Mouse (Mus musculus) forebrain, embryonic 13.5 days (tissue): ENCODE measurements around the gene Ubap2l. TPM values are rescaled to one million over a fixed set of nuclear protein-coding genes. Genes with fewer than 3 reads are reported as not detected.

Source experiments
- ATAC-seq: fragments of 200-750 bp; cut with Nextera tagmentation; 2 replicates; pipeline ENCODE4 v1.8.0; 2017
- H3K27ac ChIP-seq: fragments of 300-500 bp; sonication (generic); 2 replicates; pipeline ENCODE4 v1.5.1; 2015; ENCODE audit warnings: inconsistent platforms, mild to moderate bottlenecking, moderate library complexity
- H3K27me3 ChIP-seq: fragments of 300-500 bp; sonication (generic); 2 replicates; pipeline ENCODE4 v1.6.1; 2015; ENCODE audit warnings: mild to moderate bottlenecking, inconsistent platforms
- H3K36me3 ChIP-seq: fragments of 300-500 bp; sonication (generic); 2 replicates; pipeline ENCODE4 v1.6.1; 2015; ENCODE audit warnings: mild to moderate bottlenecking, inconsistent platforms; ENCODE audit not compliant: poor library complexity, severe bottlenecking
- H3K4me1 ChIP-seq: fragments of 300-500 bp; sonication (generic); 2 replicates; pipeline ENCODE4 v1.6.1; 2015; ENCODE audit warnings: inconsistent platforms
- H3K4me2 ChIP-seq: fragments of 300-500 bp; sonication (generic); 2 replicates; pipeline ENCODE4 v1.6.1; 2015; ENCODE audit warnings: inconsistent platforms, mild to moderate bottlenecking, moderate library complexity
- H3K4me3 ChIP-seq: fragments of 300-500 bp; sonication (generic); 2 replicates; pipeline ENCODE4 v1.5.1; 2015; ENCODE audit warnings: mild to moderate bottlenecking, inconsistent platforms
- H3K9ac ChIP-seq: fragments of 300-500 bp; sonication (generic); 2 replicates; pipeline ENCODE4 v1.6.1; 2015; ENCODE audit warnings: mild to moderate bottlenecking, inconsistent platforms
- H3K9me3 ChIP-seq: fragments of 300-500 bp; sonication (generic); replicated peaks from 2 replicates; pipeline ENCODE4 v1.6.1; 2016; ENCODE audit warnings: inconsistent platforms
- WGBS: fragments of 180-500 bp; shearing (Covaris S2); methylation state at CpG from one replicate; pipeline ENCODE4 v1.1.7; 2015; 5-methylcytosine and 5-hydroxymethylcytosine counted together
- polyA plus RNA-seq: library from polyadenylated mRNA; unstranded; fragments of >200 nt; fragmentation: Nextera tagmentation; extraction: Ambion mirVana; gene quantifications from 2 replicates; pipeline ENCODE4 v1.2.1, GENCODE M21; 2015

The Ubap2l gene
- polyA plus RNA-seq, 1 experiment from 2014 or later = 169 TPM

GRCm38 (mm10) chr3:90081365-90082240 lies 29.2 kb upstream of the Ubap2l start:
- Histone ChIP-seq H3K4me1 (peaks cover 61% of the 10 kb centered on the region), H3K4me3 (peak overlapping the region; percentile 90), H3K36me3 (peaks cover 6% of the 10 kb centered on the region; the same call in 1 of the 2 replicates), H3K27ac (no peak overlapping the region), H3K9me3 (no peaks in the 10 kb centered on the region), H3K9ac (peak overlapping the region; percentile 51), H3K4me2 (peak overlapping the region; percentile 75), H3K27me3 (no peaks in the 10 kb centered on the region)
- WGBS = 81% methylated on average over 5 of the region's 5 CpGs
- ATAC-seq = no peak

GRCm38 (mm10) chr3:90080498-90080863 lies 28.1 kb upstream of the Ubap2l start:
- H3K9ac ChIP-seq = peak overlapping the region; percentile 89
- H3K4me2 ChIP-seq = peak overlapping the region; percentile 75
- no peaks in the 10 kb centered on the region for H3K27me3 ChIP-seq
- peak overlapping the region; percentile 94 for H3K27ac ChIP-seq
- ATAC-seq = no peak
- peak overlapping the region; percentile 90 for H3K4me3 ChIP-seq
- peaks cover 61% of the 10 kb centered on the region for H3K4me1 ChIP-seq
- H3K36me3 ChIP-seq = no peaks in the 10 kb centered on the region
- WGBS = 1% methylated on average over 6 of the region's 6 CpGs
- no peaks in the 10 kb centered on the region for H3K9me3 ChIP-seq

- Histone ChIP-seq H3K9ac (peak overlapping the region; percentile 89), H3K9me3 (no peaks in the 10 kb centered on the region), H3K36me3 (no peaks in the 10 kb centered on the region), H3K27me3 (no peaks in the 10 kb centered on the region), H3K27ac (peak overlapping the region; percentile 94), H3K4me3 (peak overlapping the region; percentile 90), H3K4me2 (peak overlapping the region; percentile 75), H3K4me1 (peaks cover 60% of the 10 kb centered on the region)
- peak; percentile 72 for ATAC-seq
- WGBS = under 1% methylated on average over 53 of the region's 53 CpGs
Observed at GRCm38 (mm10) chr3:90079763-90080497, 27.5 kb upstream of the Ubap2l start.

- Histone ChIP-seq H3K9ac (peak overlapping the region; percentile 89), H3K4me2 (peak overlapping the region; percentile 75), H3K36me3 (no peaks in the 10 kb centered on the region), H3K4me1 (peaks cover 53% of the 10 kb centered on the region), H3K4me3 (peak overlapping the region; percentile 90), H3K27ac (peak overlapping the region; percentile 94), H3K9me3 (no peaks in the 10 kb centered on the region), H3K27me3 (no peaks in the 10 kb centered on the region)
- WGBS = under 1% methylated on average over 33 of the region's 33 CpGs
- ATAC-seq = peak; percentile 96
Observed at GRCm38 (mm10) chr3:90079133-90079762, 26.8 kb upstream of the Ubap2l start.

- no peaks in the 10 kb centered on the region for H3K36me3 ChIP-seq
- no peak overlapping the region for H3K4me3 ChIP-seq
- no peak overlapping the region; the same call in 1 of the 2 replicates for H3K27ac ChIP-seq
- H3K27me3 ChIP-seq = no peaks in the 10 kb centered on the region
- ATAC-seq = no peak
- no peaks in the 10 kb centered on the region for H3K9me3 ChIP-seq
- H3K9ac ChIP-seq = no peak overlapping the region
- peaks cover 43% of the 10 kb centered on the region for H3K4me1 ChIP-seq
- 53% methylated on average over 5 of the region's 5 CpGs for WGBS
- no peak overlapping the region for H3K4me2 ChIP-seq
Observed at GRCm38 (mm10) chr3:90078224-90078623, 25.8 kb upstream of the Ubap2l start.

GRCm38 (mm10) chr3:90076921-90077716 lies 24.7 kb upstream of the Ubap2l start:
- no peak overlapping the region for H3K4me3 ChIP-seq
- no peaks in the 10 kb centered on the region for H3K36me3 ChIP-seq
- 8% methylated on average over 5 of the region's 5 CpGs for WGBS
- 0 out of 2 replicates have a peak overlapping the region, but pooled peaks have one; percentile 9 for H3K4me2 ChIP-seq
- peaks cover 32% of the 10 kb centered on the region for H3K4me1 ChIP-seq
- no peak for ATAC-seq
- no peaks in the 10 kb centered on the region for H3K27me3 ChIP-seq
- no peak overlapping the region for H3K27ac ChIP-seq
- no peaks in the 10 kb centered on the region for H3K9me3 ChIP-seq
- no peak overlapping the region for H3K9ac ChIP-seq

- Histone ChIP-seq H3K4me1 (peaks cover 6% of the 10 kb centered on the region), H3K4me2 (no peak within 1 kb of the TSS), H3K36me3 (no peaks in the 10 kb centered on the region), H3K9ac (no peak within 1 kb of the TSS), H3K27me3 (no peaks in the 10 kb centered on the region), H3K27ac (no peak within 1 kb of the TSS), H3K4me3 (no peak within 1 kb of the TSS), H3K9me3 (no peaks in the 10 kb centered on the region)
- WGBS = 78% methylated on average over 4 of the region's 4 CpGs
- ATAC-seq = no peak
Observed at GRCm38 (mm10) chr3:90072294-90072693, 19.9 kb upstream of the Ubap2l start, which contains the start of gene Tpm3. TSS of gene Tpm3 (plus strand) at chr3:90072649.

GRCm38 (mm10) chr3:90069688-90070087 lies 17.3 kb upstream of the Ubap2l start:
- Histone ChIP-seq H3K27ac (no peak overlapping the region), H3K4me1 (no peaks in the 10 kb centered on the region), H3K36me3 (0 out of 2 replicates have a peak, but pooled peaks cover 7% of the 10 kb centered on the region), H3K9me3 (no peaks in the 10 kb centered on the region), H3K4me2 (no peak overlapping the region), H3K4me3 (no peak overlapping the region), H3K9ac (no peak overlapping the region), H3K27me3 (no peaks in the 10 kb centered on the region)
- WGBS = 80% methylated on average over 7 of the region's 7 CpGs
- no peak for ATAC-seq

GRCm38 (mm10) chr3:90067851-90068250 lies 15.4 kb upstream of the Ubap2l start:
- Histone ChIP-seq H3K4me3 (no peak overlapping the region), H3K36me3 (peaks cover 23% of the 10 kb centered on the region), H3K9ac (no peak overlapping the region), H3K27me3 (no peaks in the 10 kb centered on the region), H3K4me2 (no peak overlapping the region), H3K9me3 (no peaks in the 10 kb centered on the region), H3K27ac (no peak overlapping the region), H3K4me1 (no peaks in the 10 kb centered on the region)
- no peak for ATAC-seq
- WGBS = 86% methylated on average over 4 of the region's 4 CpGs

- WGBS = 57% methylated on average over 3 of the region's 3 CpGs
Observed at GRCm38 (mm10) chr3:90065553-90065952, 13.1 kb upstream of the Ubap2l start.

GRCm38 (mm10) chr3:90064383-90064782 lies 12.0 kb upstream of the Ubap2l start:
- ATAC-seq = no peak
- no peak overlapping the region for H3K4me2 ChIP-seq
- H3K36me3 ChIP-seq = peaks cover 56% of the 10 kb centered on the region
- no peak overlapping the region for H3K4me3 ChIP-seq
- no peak overlapping the region for H3K9ac ChIP-seq
- no peaks in the 10 kb centered on the region for H3K27me3 ChIP-seq
- 86% methylated on average over 3 of the region's 3 CpGs for WGBS
- H3K9me3 ChIP-seq = no peaks in the 10 kb centered on the region
- no peak overlapping the region for H3K27ac ChIP-seq
- no peaks in the 10 kb centered on the region for H3K4me1 ChIP-seq

More at GRCm38 (mm10) chr3:90065553-90065952, 13.1 kb upstream of the Ubap2l start:
- ATAC-seq = no peak
- Histone ChIP-seq H3K4me1 (no peaks in the 10 kb centered on the region), H3K9me3 (no peaks in the 10 kb centered on the region), H3K9ac (no peak overlapping the region), H3K4me3 (no peak overlapping the region), H3K4me2 (no peak overlapping the region), H3K27me3 (no peaks in the 10 kb centered on the region), H3K36me3 (peaks cover 46% of the 10 kb centered on the region), H3K27ac (no peak overlapping the region)
